Mouse (Mus musculus): Measurements from ENCODE around the gene Grik5. TPM values are rescaled to one million over a fixed set of nuclear protein-coding genes. Genes with fewer than 3 reads are reported as not detected.
A peak's percentile ranks its signal among the peaks of the same experiment; 100 is the strongest.

The Grik5 gene
- polyA plus RNA-seq, 1 experiment from 2014 or later, result 0.86 TPM

DNA sequence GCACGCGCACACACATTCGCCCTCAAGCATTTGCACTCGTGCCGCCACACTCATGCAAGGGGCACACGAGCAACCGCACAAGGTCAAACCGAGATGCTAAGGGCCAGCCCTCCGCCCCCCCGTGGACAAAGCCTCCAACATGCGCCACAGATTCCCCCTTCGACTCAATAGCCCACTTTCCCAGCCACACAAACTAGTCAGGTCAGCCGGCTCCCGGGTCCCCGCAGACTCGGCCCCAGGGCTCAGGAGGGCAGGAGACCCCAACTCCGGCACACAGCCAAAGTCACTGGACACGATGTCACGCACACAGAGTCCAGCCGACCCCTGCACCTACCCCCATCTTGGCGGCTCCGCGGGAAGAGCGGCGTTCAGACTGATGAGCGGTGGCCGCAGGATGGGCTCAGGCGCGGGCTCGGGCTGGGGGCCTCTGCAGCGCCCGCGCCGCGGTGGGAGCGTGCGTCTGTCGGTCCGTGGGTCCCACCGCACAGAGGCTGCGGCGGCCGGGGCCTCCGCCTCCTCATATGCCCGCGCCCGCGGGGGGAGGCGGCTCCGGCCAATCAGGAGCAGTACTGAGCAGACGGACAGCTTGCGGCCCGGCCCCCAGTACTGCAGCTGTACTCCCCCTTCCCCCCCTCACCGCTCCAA, 66.6 kb downstream of the Grik5 start, which contains the start of gene Atp1a3:
TSS of gene Atp1a3 (minus strand) at position 538 of the 645 bp plus-strand sequence.
- Histone ChIP-seq H3K27me3 (peaks cover 77% of the 10 kb centered on the region), H3K4me2 (peak within 1 kb of the TSS; percentile 45), H3K27ac (no peak within 1 kb of the TSS), H3K9ac (no peak within 1 kb of the TSS), H3K4me1 (replicated peaks) (peaks cover 12% of the 10 kb centered on the region; the same call in 1 of the 2 replicates), H3K4me3 (replicated peaks) (peak within 1 kb of the TSS; percentile 30), H3K9me3 (replicated peaks) (no peaks in the 10 kb centered on the region), H3K36me3 (no peaks in the 10 kb centered on the region)
- no peak for DNase-seq
- ATAC-seq (ENCODE audit: low read depth), result no peak
- 4% methylated on average over 45 of the region's 54 CpGs for WGBS (ENCODE audit: insufficient replicate concordance)

DNA sequence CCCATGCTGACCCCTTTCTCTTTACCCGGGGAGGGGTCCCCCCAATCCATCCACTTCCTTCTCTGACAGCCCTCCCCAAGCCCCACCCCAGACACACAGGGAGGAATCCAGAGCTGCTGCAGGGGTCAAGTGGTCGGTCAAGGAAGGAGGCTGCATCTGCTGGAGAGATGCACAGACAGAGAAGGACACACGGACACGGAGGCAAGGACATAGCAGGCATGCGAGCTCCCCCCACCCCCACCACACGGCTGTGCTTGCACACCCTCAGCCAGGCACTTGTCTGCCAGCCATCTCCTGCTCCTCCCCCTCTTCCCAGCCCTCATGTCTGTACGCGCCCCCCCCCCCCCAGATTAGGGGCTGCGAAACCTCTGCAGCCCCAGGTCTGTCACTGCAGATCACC, 67.3 kb downstream of the Grik5 start:
- peaks cover 70% of the 10 kb centered on the region for H3K27me3 ChIP-seq
- no peak overlapping the region for H3K27ac ChIP-seq
- 0 out of 2 replicates have a peak, but pooled peaks cover 6% of the 10 kb centered on the region for H3K4me1 ChIP-seq (replicated peaks)
- H3K4me3 ChIP-seq (replicated peaks), result no peak overlapping the region
- no peaks in the 10 kb centered on the region for H3K36me3 ChIP-seq
- no peaks in the 10 kb centered on the region for H3K9me3 ChIP-seq (replicated peaks)
- ATAC-seq (ENCODE audit: low read depth) (no peak), DNase-seq (no peak)
- no peak overlapping the region for H3K9ac ChIP-seq
- no peak overlapping the region for H3K4me2 ChIP-seq
- WGBS (ENCODE audit: insufficient replicate concordance), result 32% methylated on average over 9 of the region's 9 CpGs

DNA sequence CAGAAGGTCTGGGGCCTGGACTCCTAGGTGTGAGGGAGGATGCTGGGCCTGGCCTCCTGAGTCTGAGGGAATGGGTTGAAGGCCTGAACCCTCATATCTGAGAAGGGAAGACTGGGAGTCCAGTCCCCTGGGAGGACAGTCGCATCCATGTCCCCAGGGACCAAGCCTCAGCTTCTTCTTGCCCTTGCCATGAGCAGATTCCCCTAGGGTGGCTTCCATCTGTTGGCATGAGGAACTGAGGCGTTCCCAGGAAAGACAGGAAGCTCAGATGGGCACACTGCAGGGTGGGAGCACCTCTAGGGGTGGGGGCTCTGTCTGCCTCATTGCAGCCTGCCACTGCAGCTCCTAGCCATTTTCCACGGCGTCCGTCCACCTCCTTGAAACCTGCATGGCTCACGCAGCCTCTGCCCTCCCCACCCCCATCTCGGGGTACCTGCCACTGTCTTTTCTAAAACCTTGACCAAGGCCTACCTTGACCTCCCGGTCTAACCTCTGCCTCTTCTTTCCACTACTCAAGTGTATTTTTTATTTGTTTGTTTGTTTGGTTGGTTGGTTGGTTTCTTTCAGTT, 68.2 kb downstream of the Grik5 start:
- Histone ChIP-seq H3K27me3 (peaks cover 61% of the 10 kb centered on the region), H3K9ac (no peak overlapping the region), H3K36me3 (no peaks in the 10 kb centered on the region), H3K9me3 (replicated peaks) (no peaks in the 10 kb centered on the region), H3K4me1 (replicated peaks) (0 out of 2 replicates have a peak, but pooled peaks cover 4% of the 10 kb centered on the region), H3K27ac (no peak overlapping the region), H3K4me3 (replicated peaks) (no peak overlapping the region), H3K4me2 (no peak overlapping the region)
- WGBS (ENCODE audit: insufficient replicate concordance), result 64% methylated on average over 8 of the region's 8 CpGs
- DNase-seq, result no peak
- no peak for ATAC-seq (ENCODE audit: low read depth)

DNA sequence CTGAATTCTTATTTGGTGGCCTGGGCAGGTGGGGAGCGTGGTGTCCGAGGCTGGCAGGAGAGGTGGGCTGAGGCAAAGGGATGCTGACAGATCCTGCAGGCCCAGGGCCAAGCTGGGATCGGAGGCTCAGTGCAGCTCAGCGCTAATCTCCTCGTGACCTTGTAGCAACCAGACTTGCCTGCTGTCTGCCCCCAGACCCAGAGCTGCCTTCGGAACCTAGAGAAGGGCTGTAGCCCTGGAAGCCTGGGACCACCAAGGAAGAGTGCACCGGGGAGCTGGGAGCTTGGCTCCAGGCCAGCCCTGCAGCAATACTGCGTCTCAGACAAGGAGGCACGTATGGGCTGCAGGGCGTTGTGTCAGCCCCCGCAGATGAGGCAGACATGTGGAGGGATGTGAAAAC, 68.9 kb downstream of the Grik5 start:
- H3K4me1 ChIP-seq (replicated peaks), result 0 out of 2 replicates have a peak, but pooled peaks cover 4% of the 10 kb centered on the region
- H3K9me3 ChIP-seq (replicated peaks), result no peaks in the 10 kb centered on the region
- H3K27ac ChIP-seq, result no peak overlapping the region
- H3K9ac ChIP-seq, result no peak overlapping the region
- H3K27me3 ChIP-seq, result peaks cover 54% of the 10 kb centered on the region
- no peak overlapping the region for H3K4me2 ChIP-seq
- DNase-seq, result no peak
- no peak for ATAC-seq (ENCODE audit: low read depth)
- 55% methylated on average over 11 of the region's 11 CpGs for WGBS (ENCODE audit: insufficient replicate concordance)
- H3K4me3 ChIP-seq (replicated peaks), result no peak overlapping the region
- no peaks in the 10 kb centered on the region for H3K36me3 ChIP-seq

DNA sequence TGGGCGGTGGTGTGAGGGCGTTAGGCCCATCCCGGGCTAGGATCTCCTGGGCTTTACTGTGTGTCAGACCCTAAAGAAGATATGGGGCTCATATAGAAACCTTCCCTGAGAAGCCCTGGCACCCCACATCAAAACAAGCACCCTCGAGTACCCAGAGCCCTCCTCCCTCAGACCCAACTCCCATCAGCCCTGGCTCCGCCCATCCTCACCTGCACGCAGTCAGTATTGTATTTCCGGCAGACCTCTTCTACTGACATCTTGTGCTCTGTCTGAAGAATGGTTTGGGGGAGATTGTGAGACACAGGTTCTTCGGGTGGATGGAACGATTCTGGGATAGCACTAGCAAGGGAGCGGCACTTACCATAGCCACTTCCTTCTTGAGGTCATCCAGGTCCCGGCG, 71.4 kb downstream of the Grik5 start:
- Histone ChIP-seq H3K4me1 (replicated peaks) (0 out of 2 replicates have a peak, but pooled peaks cover 4% of the 10 kb centered on the region), H3K4me3 (replicated peaks) (no peak overlapping the region), H3K36me3 (no peaks in the 10 kb centered on the region), H3K9ac (no peak overlapping the region), H3K4me2 (no peak overlapping the region), H3K27ac (no peak overlapping the region), H3K27me3 (peaks cover 29% of the 10 kb centered on the region), H3K9me3 (replicated peaks) (no peaks in the 10 kb centered on the region)
- DNase-seq (no peak), ATAC-seq (ENCODE audit: low read depth) (no peak)
- 50% methylated on average over 12 of the region's 12 CpGs for WGBS (ENCODE audit: insufficient replicate concordance)

DNA sequence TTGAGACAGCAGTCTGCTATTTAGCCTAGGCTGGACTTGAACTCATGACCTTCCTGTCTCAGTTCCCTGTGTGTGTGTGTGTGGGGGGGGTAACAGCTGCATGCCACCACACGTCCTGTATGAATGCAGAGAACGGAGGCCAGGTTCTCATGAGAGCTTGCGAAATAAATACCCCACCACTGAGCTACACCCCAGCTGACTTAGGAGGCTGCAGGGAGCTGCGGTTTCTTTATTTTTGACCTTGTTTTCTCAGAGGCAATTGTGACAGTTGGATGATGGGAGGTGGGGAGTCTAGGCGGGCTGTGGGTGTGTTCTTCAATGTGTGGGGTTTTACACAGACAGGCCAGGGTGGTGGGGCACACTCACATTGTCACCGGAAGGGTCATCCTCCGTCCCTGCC, 71.9 kb downstream of the Grik5 start:
- 48% methylated on average over 7 of the region's 7 CpGs for WGBS (ENCODE audit: insufficient replicate concordance)
- no peak overlapping the region for H3K4me3 ChIP-seq (replicated peaks)

DNA sequence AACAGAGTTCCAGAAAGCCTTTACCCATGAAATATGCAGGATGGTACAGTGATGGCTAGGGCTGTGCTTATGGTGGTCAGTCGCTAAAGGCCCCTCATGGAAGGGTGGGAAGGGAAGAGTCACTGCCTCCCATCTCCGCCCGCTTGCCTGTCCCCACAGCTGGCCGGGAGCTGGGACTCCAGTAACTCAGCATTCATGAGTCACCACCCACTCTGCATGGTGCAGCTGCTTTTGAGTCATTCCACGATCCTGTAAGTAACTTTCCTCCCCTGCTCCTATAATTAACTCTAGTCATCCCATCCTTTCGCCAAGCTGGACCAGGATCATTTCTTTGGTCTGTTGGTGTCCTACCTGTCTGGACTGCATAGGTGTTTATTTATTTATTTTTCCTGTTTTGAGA, 79.1 kb downstream of the Grik5 start:
- no peaks in the 10 kb centered on the region for H3K9me3 ChIP-seq (replicated peaks)
- H3K4me2 ChIP-seq, result no peak overlapping the region
- H3K36me3 ChIP-seq, result no peaks in the 10 kb centered on the region
- no peaks in the 10 kb centered on the region for H3K4me1 ChIP-seq (replicated peaks)
- H3K4me3 ChIP-seq (replicated peaks), result no peak overlapping the region
- DNase-seq (no peak), ATAC-seq (ENCODE audit: low read depth) (no peak)
- H3K27ac ChIP-seq, result no peak overlapping the region
- H3K27me3 ChIP-seq, result no peaks in the 10 kb centered on the region
- WGBS (ENCODE audit: insufficient replicate concordance), result 63% methylated on average over 6 of the region's 6 CpGs
- no peak overlapping the region for H3K9ac ChIP-seq

More for the DNA sequence above, 71.9 kb downstream of the Grik5 start:
- no peaks in the 10 kb centered on the region for H3K36me3 ChIP-seq
- H3K9me3 ChIP-seq (replicated peaks), result no peaks in the 10 kb centered on the region
- no peak overlapping the region for H3K27ac ChIP-seq
- DNase-seq (no peak), ATAC-seq (ENCODE audit: low read depth) (no peak)
- no peak overlapping the region for H3K9ac ChIP-seq
- H3K27me3 ChIP-seq, result peaks cover 24% of the 10 kb centered on the region
- H3K4me2 ChIP-seq, result no peak overlapping the region
- H3K4me1 ChIP-seq (replicated peaks), result no peaks in the 10 kb centered on the region

DNA sequence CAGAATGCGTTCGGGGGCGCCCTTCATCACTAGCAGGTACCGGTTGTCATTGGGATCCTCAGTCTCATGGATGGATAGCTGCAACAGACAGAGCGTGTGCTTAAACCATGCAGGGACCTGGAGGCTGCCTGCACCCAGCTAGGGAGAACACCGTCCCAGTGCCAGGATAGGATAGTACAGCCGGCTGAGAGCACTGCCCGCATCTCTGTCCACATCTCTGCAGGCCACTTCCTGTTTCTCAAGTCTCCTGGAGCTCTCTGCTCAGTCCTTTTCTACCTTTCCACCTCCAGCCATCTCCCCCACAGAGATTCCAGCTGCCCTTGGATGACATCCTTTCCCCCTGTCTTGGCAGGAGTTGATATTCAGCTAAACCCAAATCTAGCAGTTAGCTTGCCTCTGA, 81.7 kb downstream of the Grik5 start:
- no peak for ATAC-seq (ENCODE audit: low read depth)
- no peaks in the 10 kb centered on the region for H3K27me3 ChIP-seq
- no peak for DNase-seq
- WGBS (ENCODE audit: insufficient replicate concordance), result 67% methylated on average over 8 of the region's 8 CpGs
- no peaks in the 10 kb centered on the region for H3K9me3 ChIP-seq (replicated peaks)
- H3K4me3 ChIP-seq (replicated peaks), result no peak overlapping the region
- H3K9ac ChIP-seq, result no peak overlapping the region
- no peaks in the 10 kb centered on the region for H3K36me3 ChIP-seq
- no peak overlapping the region for H3K4me2 ChIP-seq
- H3K27ac ChIP-seq, result no peak overlapping the region
- H3K4me1 ChIP-seq (replicated peaks), result no peaks in the 10 kb centered on the region

DNA sequence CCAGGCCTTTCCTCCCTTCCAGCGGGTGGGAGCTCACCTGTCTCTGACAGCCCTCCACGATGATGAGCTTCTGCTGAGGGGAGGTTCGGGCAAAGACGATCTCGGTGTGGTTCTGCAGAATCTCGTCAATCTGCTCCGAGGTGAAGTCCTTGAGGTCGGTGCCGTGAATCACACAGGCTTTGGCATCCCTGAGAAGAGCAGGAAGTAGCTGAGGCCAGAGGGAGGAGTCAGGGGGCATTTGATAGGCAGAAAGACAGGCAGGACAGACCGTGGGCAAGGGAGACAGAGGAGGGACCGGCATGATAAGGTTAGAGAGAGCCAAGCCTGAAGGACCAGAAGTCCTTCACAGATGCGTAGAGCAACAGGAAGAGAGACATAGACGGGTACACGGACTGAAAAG, 84.2 kb downstream of the Grik5 start:
- H3K4me3 ChIP-seq (replicated peaks), result no peak overlapping the region
- H3K9ac ChIP-seq, result no peak overlapping the region
- H3K36me3 ChIP-seq, result no peaks in the 10 kb centered on the region
- no peak for DNase-seq
- no peaks in the 10 kb centered on the region for H3K9me3 ChIP-seq (replicated peaks)
- WGBS (ENCODE audit: insufficient replicate concordance), result 47% methylated on average over 14 of the region's 14 CpGs
- no peak overlapping the region for H3K4me2 ChIP-seq
- ATAC-seq (ENCODE audit: low read depth), result no peak
- H3K4me1 ChIP-seq (replicated peaks), result no peaks in the 10 kb centered on the region
- no peak overlapping the region for H3K27ac ChIP-seq
- H3K27me3 ChIP-seq, result no peaks in the 10 kb centered on the region

DNA sequence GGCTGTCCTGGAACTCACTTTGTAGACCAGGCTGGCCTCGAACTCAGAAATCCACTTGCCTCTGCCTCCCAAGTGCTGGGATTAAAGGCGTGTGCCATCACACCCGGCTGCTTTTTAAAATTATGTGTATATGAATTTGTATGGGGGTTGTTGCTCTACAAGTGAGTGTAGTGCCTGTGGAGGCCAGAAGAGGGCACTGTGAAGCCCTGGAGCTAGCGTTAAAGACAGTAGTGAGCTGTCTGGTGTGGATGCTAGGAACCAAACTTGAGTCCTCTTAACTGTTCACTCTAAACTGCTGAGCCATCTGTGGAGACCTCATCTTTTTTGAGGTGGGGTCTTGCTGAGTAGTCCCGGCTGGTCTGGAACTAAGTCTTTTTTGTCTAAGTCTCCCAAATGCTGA, 86.3 kb downstream of the Grik5 start:
- DNase-seq (no peak), ATAC-seq (ENCODE audit: low read depth) (no peak)
- H3K4me2 ChIP-seq, result no peak overlapping the region
- H3K4me3 ChIP-seq (replicated peaks), result no peak overlapping the region
- no peaks in the 10 kb centered on the region for H3K36me3 ChIP-seq
- no peak overlapping the region for H3K27ac ChIP-seq
- 47% methylated on average over 5 of the region's 5 CpGs for WGBS (ENCODE audit: insufficient replicate concordance)
- no peaks in the 10 kb centered on the region for H3K9me3 ChIP-seq (replicated peaks)
- H3K27me3 ChIP-seq, result no peaks in the 10 kb centered on the region
- no peak overlapping the region for H3K9ac ChIP-seq
- H3K4me1 ChIP-seq (replicated peaks), result no peaks in the 10 kb centered on the region

DNA sequence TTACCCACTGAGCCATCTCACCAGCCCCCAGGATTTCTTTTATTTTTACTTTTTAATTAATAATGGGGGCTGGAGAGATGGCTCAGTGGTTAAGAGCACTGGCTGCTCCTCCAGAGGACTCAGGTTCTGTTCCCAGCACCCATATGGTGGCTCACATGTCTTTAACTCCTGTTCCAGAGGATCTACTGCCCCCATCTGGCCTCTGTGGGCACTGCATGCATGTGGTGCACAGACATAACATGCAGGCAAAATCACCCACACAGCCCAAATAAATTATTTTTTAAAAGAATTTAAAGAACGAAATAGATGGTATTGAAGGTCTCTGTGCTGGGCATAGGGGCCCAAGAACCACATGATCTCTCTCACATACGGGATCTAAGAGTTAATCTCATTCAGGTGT, 87.8 kb downstream of the Grik5 start:
- Histone ChIP-seq H3K27ac (no peak overlapping the region), H3K9ac (no peak overlapping the region), H3K27me3 (no peaks in the 10 kb centered on the region), H3K4me3 (replicated peaks) (no peak overlapping the region), H3K36me3 (no peaks in the 10 kb centered on the region), H3K4me2 (no peak overlapping the region), H3K9me3 (replicated peaks) (no peaks in the 10 kb centered on the region), H3K4me1 (replicated peaks) (no peaks in the 10 kb centered on the region)
- ATAC-seq (ENCODE audit: low read depth) (no peak), DNase-seq (no peak)
- 65% methylated on average over 2 of the region's 2 CpGs for WGBS (ENCODE audit: insufficient replicate concordance)

DNA sequence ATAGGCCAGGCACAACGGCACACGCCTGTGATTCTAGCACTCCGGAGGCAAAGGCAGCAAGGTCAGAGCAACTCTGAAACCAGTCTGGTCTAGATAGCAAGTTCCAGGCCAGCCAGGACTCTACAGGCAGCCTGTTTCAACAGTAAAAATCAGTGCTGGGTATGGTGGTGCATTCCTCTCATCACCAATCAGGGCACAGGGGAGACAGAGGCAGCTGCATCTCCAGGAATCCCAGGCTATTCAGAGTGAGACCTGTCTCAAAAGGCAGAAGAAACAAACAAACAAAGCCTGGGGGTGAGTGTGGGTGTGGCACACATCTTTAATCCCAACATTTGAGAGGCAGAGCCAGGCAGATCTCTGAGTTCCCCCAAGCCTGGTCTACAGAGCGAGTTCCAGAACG, 88.8 kb downstream of the Grik5 start:
- DNase-seq (no peak), ATAC-seq (ENCODE audit: low read depth) (no peak)
- Histone ChIP-seq H3K9me3 (replicated peaks) (no peaks in the 10 kb centered on the region), H3K4me1 (replicated peaks) (no peaks in the 10 kb centered on the region), H3K36me3 (no peaks in the 10 kb centered on the region), H3K9ac (no peak overlapping the region), H3K4me3 (replicated peaks) (no peak overlapping the region), H3K27ac (no peak overlapping the region), H3K4me2 (no peak overlapping the region), H3K27me3 (no peaks in the 10 kb centered on the region)
- 66% methylated on average over 5 of the region's 5 CpGs for WGBS (ENCODE audit: insufficient replicate concordance)

Measured in liver, embryonic 13.5 days (tissue).